Mouse (Mus musculus): ENCODE measurements around the gene Lyzl6.

DNA sequence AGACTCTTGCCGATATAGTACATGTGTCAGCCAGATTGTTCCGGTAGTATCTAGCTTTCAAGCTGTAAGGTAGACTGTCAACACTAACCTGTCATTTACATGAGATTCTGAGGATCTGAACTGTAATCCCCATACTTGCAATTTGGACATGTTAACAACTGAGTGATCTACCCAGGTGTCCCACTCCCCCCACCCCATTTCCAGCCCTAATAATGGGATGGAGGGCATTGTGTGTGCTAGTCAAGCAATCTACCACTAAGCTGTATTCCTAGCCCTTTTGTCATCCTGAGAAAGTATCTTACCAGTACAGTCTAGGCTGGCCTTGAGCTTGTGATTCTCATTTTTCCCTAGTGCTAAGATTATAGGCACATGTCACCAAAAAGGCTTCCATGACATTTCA, 27.9 kb downstream of the Lyzl6 start:
- no peak for TF ChIP-seq GATA1 (IDR thresholded peaks at IDR 0.05; ENCODE audit: borderline replicate concordance, low read length)
- TF ChIP-seq FLI1 (IDR thresholded peaks at IDR 0.05; ENCODE audit: low read length): no peak

Data from megakaryocyte, embryonic 14.5 days (primary cell).